Mouse (Mus musculus) testis, adult 2 months (tissue): ENCODE data around the gene Ak2. TPM values are rescaled to one million over a fixed set of nuclear protein-coding genes. Genes with fewer than 3 reads are reported as not detected.

Experiments
- H3K27ac ChIP-seq: fragments of 200-500 bp; 2 replicates; pipeline ENCODE4 v1.5.1; 2012; ENCODE audit warnings: low read depth, low read length; ENCODE audit not compliant: control insufficient read depth, insufficient read depth
- H3K27me3 ChIP-seq: fragments of 200-500 bp; 2 replicates; pipeline ENCODE4 v1.6.1; 2012; ENCODE audit warnings: mild to moderate bottlenecking, low read length, moderate library complexity; ENCODE audit not compliant: control insufficient read depth, insufficient read depth
- H3K36me3 ChIP-seq: fragments of 200-500 bp; 2 replicates; pipeline ENCODE4 v1.6.1; 2012; ENCODE audit warnings: mild to moderate bottlenecking, low read length; ENCODE audit not compliant: control insufficient read depth, insufficient read depth
- H3K4me1 ChIP-seq: fragments of 200-500 bp; 2 replicates; pipeline ENCODE4 v1.6.1; 2012; ENCODE audit warnings: low read length; ENCODE audit not compliant: control insufficient read depth, insufficient read depth
- H3K4me3 ChIP-seq: fragments of 200-500 bp; 2 replicates; pipeline ENCODE4 v1.5.1; 2012; ENCODE audit warnings: low read depth, mild to moderate bottlenecking, low read length, moderate library complexity, mixed read lengths; ENCODE audit not compliant: control insufficient read depth
- CTCF ChIP-seq: fragments of 200-500 bp; IDR thresholded peaks from 2 replicates; pipeline ENCODE4 v1.5.1; 2012; ENCODE audit warnings: low read depth, mild to moderate bottlenecking, inconsistent platforms, low read length, moderate library complexity; ENCODE audit not compliant: control insufficient read depth, insufficient read depth, insufficient replicate concordance
- POLR2A ChIP-seq: fragments of 200-500 bp; IDR thresholded peaks from 2 replicates; pipeline ENCODE4 v1.6.1; 2012; ENCODE audit warnings: low read depth, mild to moderate bottlenecking, inconsistent platforms, low read length, moderate library complexity; ENCODE audit not compliant: control insufficient read depth
- polyA plus RNA-seq: library from polyadenylated mRNA; depleted of rRNA; stranded (reverse); fragments of >200 nt; gene quantifications from 2 replicates; pipeline ENCODE4 v1.2.3, GENCODE M21; 2012

Gene Ak2
- polyA plus RNA-seq, 1 experiment, result 98.0 TPM

- H3K36me3 ChIP-seq, result no peaks in the 10 kb centered on the region
- peak overlapping the region; percentile 77 for H3K4me3 ChIP-seq
- H3K27ac ChIP-seq, result no peak overlapping the region
- H3K27me3 ChIP-seq, result no peaks in the 10 kb centered on the region
- peaks cover 10% of the 10 kb centered on the region for H3K4me1 ChIP-seq
- no peak for TF ChIP-seq POLR2A
- TF ChIP-seq CTCF, result no peak
Observed at GRCm38 (mm10) chr4:128977217-128977616, 14.5 kb upstream of the Ak2 start.

DNA sequence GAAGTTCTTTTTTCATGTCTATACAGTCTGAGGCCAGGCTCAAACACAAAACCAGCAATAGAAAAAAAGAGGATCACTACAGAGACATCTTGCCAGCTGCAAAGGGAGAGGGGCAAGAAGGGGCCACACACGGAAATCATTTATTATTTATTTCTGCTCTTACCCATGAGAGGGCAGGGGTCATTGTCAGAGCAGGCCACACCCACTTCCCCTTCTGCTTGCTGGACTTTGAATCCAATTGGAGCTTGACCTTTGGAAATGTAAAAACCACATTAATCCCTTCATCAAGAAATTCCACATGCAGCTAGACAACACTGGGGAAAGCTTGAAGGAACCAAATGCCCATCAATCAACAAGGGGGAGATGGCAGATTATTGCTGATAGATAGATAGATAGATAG is 13.1 kb upstream of the Ak2 start:
- H3K4me3 ChIP-seq, result peak overlapping the region; percentile 70; the same call in 1 of the 2 replicates
- H3K4me1 ChIP-seq, result peaks cover 10% of the 10 kb centered on the region
- H3K27me3 ChIP-seq, result no peaks in the 10 kb centered on the region
- no peaks in the 10 kb centered on the region for H3K36me3 ChIP-seq
- H3K27ac ChIP-seq, result no peak overlapping the region
- TF ChIP-seq POLR2A, result no peak
- no peak for TF ChIP-seq CTCF

GRCm38 (mm10) chr4:128980890-128981832 is 10.6 kb upstream of the Ak2 start:
- Histone ChIP-seq H3K4me3 (peak overlapping the region; percentile 71), H3K27me3 (no peaks in the 10 kb centered on the region), H3K27ac (no peak overlapping the region; the same call in 1 of the 2 replicates), H3K36me3 (no peaks in the 10 kb centered on the region), H3K4me1 (peaks cover 8% of the 10 kb centered on the region)
- no peak for TF ChIP-seq POLR2A

- no peaks in the 10 kb centered on the region for H3K36me3 ChIP-seq
- H3K4me3 ChIP-seq, result peak overlapping the region; percentile 71
- H3K27ac ChIP-seq, result peak overlapping the region; percentile 45; the same call in 1 of the 2 replicates
- no peaks in the 10 kb centered on the region for H3K27me3 ChIP-seq
- H3K4me1 ChIP-seq, result peaks cover 10% of the 10 kb centered on the region
- TF ChIP-seq CTCF (no peak), POLR2A (no peak)
Observed at GRCm38 (mm10) chr4:128981833-128982180, 10.0 kb upstream of the Ak2 start.

DNA sequence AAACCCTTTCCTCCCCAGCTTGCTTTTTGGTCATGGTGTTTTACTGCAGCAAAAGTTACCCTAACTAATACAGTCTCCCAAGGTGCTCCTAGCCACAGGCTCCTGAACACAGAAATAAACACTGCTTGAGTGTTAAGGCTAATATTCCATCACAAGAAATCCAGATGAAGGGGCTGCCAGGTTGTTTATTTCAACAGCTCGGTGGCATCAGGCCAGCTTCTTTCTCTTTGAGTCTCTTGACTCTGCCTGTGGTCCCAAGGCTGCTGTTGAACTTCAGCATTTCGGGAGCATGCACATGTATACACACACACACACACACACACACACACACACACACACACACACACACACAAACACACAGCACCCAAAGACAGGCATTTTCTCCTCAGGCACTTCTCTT is 8.6 kb upstream of the Ak2 start:
- Histone ChIP-seq H3K4me3 (peak overlapping the region; percentile 52; the same call in 1 of the 2 replicates), H3K27me3 (no peaks in the 10 kb centered on the region), H3K27ac (no peak overlapping the region), H3K36me3 (no peaks in the 10 kb centered on the region), H3K4me1 (peaks cover 11% of the 10 kb centered on the region)
- TF ChIP-seq POLR2A, result no peak
- no peak for TF ChIP-seq CTCF

- peaks cover 12% of the 10 kb centered on the region for H3K4me1 ChIP-seq
- H3K36me3 ChIP-seq, result no peaks in the 10 kb centered on the region
- TF ChIP-seq POLR2A (no peak), CTCF (no peak)
Observed at GRCm38 (mm10) chr4:128983656-128984055, 8.1 kb upstream of the Ak2 start.

GRCm38 (mm10) chr4:128984600-128984999 is 7.2 kb upstream of the Ak2 start:
- Histone ChIP-seq H3K27me3 (no peaks in the 10 kb centered on the region), H3K27ac (no peak overlapping the region), H3K36me3 (no peaks in the 10 kb centered on the region), H3K4me3 (no peak overlapping the region), H3K4me1 (peaks cover 12% of the 10 kb centered on the region)
- TF ChIP-seq CTCF, result no peak
- no peak for TF ChIP-seq POLR2A

More at GRCm38 (mm10) chr4:128983656-128984055, 8.1 kb upstream of the Ak2 start:
- H3K4me3 ChIP-seq, result peak overlapping the region; percentile 31; the same call in 1 of the 2 replicates
- no peak overlapping the region for H3K27ac ChIP-seq
- no peaks in the 10 kb centered on the region for H3K27me3 ChIP-seq
